Mouse (Mus musculus) lung, postnatal 14 days (tissue): ENCODE results near the gene Gm1043.

Source experiments
- DNase-seq: peaks from one replicate; pipeline ENCODE4 v3.0.0; 2021

Gm1043 gene

GRCm38 (mm10) chr5:37212938-37213708, 128.0 kb downstream of the Gm1043 start:
- DNase-seq, result no peak

- DNase-seq, result no peak
Measured at GRCm38 (mm10) chr5:37213709-37214103, 128.5 kb downstream of the Gm1043 start.

- DNase-seq, result no peak
Measured at GRCm38 (mm10) chr5:37214614-37215013, 129.4 kb downstream of the Gm1043 start.

- DNase-seq, result no peak
Measured at GRCm38 (mm10) chr5:37215276-37215675, 130.1 kb downstream of the Gm1043 start.

- DNase-seq, result no peak
Measured at GRCm38 (mm10) chr5:37219615-37220014, 134.4 kb downstream of the Gm1043 start.

- no peak for DNase-seq
Measured at GRCm38 (mm10) chr5:37220575-37220974, 135.4 kb downstream of the Gm1043 start.

- DNase-seq, result no peak
Measured at GRCm38 (mm10) chr5:37221563-37221962, 136.4 kb downstream of the Gm1043 start.

- no peak for DNase-seq
Measured at GRCm38 (mm10) chr5:37222316-37222715, 137.1 kb downstream of the Gm1043 start.

- DNase-seq, result no peak
Measured at GRCm38 (mm10) chr5:37225708-37226107, 140.5 kb downstream of the Gm1043 start.

- no peak for DNase-seq
Measured at GRCm38 (mm10) chr5:37227956-37228680, 142.9 kb downstream of the Gm1043 start.

GRCm38 (mm10) chr5:37228894-37229293, 143.7 kb downstream of the Gm1043 start:
- no peak for DNase-seq

GRCm38 (mm10) chr5:37233010-37233557, 147.9 kb downstream of the Gm1043 start:
- no peak for DNase-seq

- DNase-seq, result no peak
Measured at GRCm38 (mm10) chr5:37238654-37239053, 153.5 kb downstream of the Gm1043 start.

- no peak for DNase-seq
Measured at GRCm38 (mm10) chr5:37240550-37240949, 155.4 kb downstream of the Gm1043 start.

GRCm38 (mm10) chr5:37241224-37241623, 156.1 kb downstream of the Gm1043 start:
- no peak for DNase-seq

GRCm38 (mm10) chr5:37241651-37242151, 156.5 kb downstream of the Gm1043 start, which contains the start of gene Crmp1:
Gene Crmp1, plus strand, starts transcription at chr5:37241940.
- no peak for DNase-seq

GRCm38 (mm10) chr5:37242360-37243168, 157.4 kb downstream of the Gm1043 start:
- no peak for DNase-seq

- DNase-seq, result peak; percentile 78
Measured at GRCm38 (mm10) chr5:37243169-37243886, 158.2 kb downstream of the Gm1043 start.

GRCm38 (mm10) chr5:37244161-37244560, 159.0 kb downstream of the Gm1043 start:
- no peak for DNase-seq

- no peak for DNase-seq
Measured at GRCm38 (mm10) chr5:37244666-37245242, 159.6 kb downstream of the Gm1043 start.

GRCm38 (mm10) chr5:37245651-37246050, 160.5 kb downstream of the Gm1043 start:
- no peak for DNase-seq
